Mouse (Mus musculus): ENCODE data around the gene Acnat1. TPM values are rescaled to one million over a fixed set of nuclear protein-coding genes. Genes with fewer than 3 reads are reported as not detected.
"Not testable (repeated sequence)": the region's sequence is repeated elsewhere in the genome, so short reads cannot be mapped to it uniquely, and the experiment has no call there.

The Acnat1 gene
- polyA plus RNA-seq, 1 experiment from 2014 or later, result not detected

GRCm38 (mm10) chr4:49451133-49451847 is 22.4 kb downstream of the Acnat1 start:
- not testable (repeated sequence) for H3K4me3 ChIP-seq; ATAC-seq (ENCODE audit: insufficient number of reproducible peaks, insufficient read depth, low FRiP score, low TSS enrichment, low read depth); H3K4me1 ChIP-seq; H3K27me3 ChIP-seq; H3K9ac ChIP-seq; H3K4me2 ChIP-seq; H3K9me3 ChIP-seq; H3K27ac ChIP-seq; H3K36me3 ChIP-seq
- WGBS, result 89% methylated on average over 1 of the region's 1 CpGs

- H3K27ac ChIP-seq; H3K4me2 ChIP-seq; H3K36me3 ChIP-seq; H3K4me1 ChIP-seq; H3K9ac ChIP-seq; H3K9me3 ChIP-seq; ATAC-seq (ENCODE audit: insufficient number of reproducible peaks, insufficient read depth, low FRiP score, low TSS enrichment, low read depth); H3K4me3 ChIP-seq; H3K27me3 ChIP-seq: not testable (repeated sequence)
- WGBS, result 93% methylated on average over 3 of the region's 3 CpGs
Measured at GRCm38 (mm10) chr4:49436968-49437367, 36.7 kb downstream of the Acnat1 start.

GRCm38 (mm10) chr4:49410151-49410550 is 63.6 kb downstream of the Acnat1 start:
- H3K4me3 ChIP-seq; H3K27me3 ChIP-seq; H3K4me1 ChIP-seq; ATAC-seq (ENCODE audit: insufficient number of reproducible peaks, insufficient read depth, low FRiP score, low TSS enrichment, low read depth); H3K9ac ChIP-seq; H3K36me3 ChIP-seq; H3K27ac ChIP-seq; H3K9me3 ChIP-seq; H3K4me2 ChIP-seq: not testable (repeated sequence)
- WGBS, result 67% methylated on average over 2 of the region's 2 CpGs

- H3K36me3 ChIP-seq; H3K27ac ChIP-seq; H3K4me1 ChIP-seq; H3K4me2 ChIP-seq; ATAC-seq (ENCODE audit: insufficient number of reproducible peaks, insufficient read depth, low FRiP score, low TSS enrichment, low read depth); H3K27me3 ChIP-seq; H3K4me3 ChIP-seq; H3K9me3 ChIP-seq; H3K9ac ChIP-seq: not testable (repeated sequence)
- 86% methylated on average over 5 of the region's 5 CpGs for WGBS
Measured at GRCm38 (mm10) chr4:49407957-49408356, 65.8 kb downstream of the Acnat1 start, which contains the start of gene Acnat2. Gene Acnat2, minus strand, starts transcription at chr4:49408151.

Other genes with a start within 250 kb of the Acnat1 start
- not detected in 2 replicates for gene Acnat2, start 65.8 kb downstream of the Acnat1 start, polyA plus RNA-seq (2015; fragmentation: Nextera tagmentation; extraction: Ambion mirVana)
- gene Baat, start 32.6 kb upstream of the Acnat1 start, polyA plus RNA-seq (2015; fragmentation: Nextera tagmentation; extraction: Ambion mirVana), result 0.21 TPM in 1 of 2 replicates, not detected in the other
- 84.8 and 89.9 TPM in 2 replicates for gene Mrpl50, start 47.2 kb upstream of the Acnat1 start, polyA plus RNA-seq (2015; fragmentation: Nextera tagmentation; extraction: Ambion mirVana)
- gene Zfp189, start 47.3 kb upstream of the Acnat1 start, polyA plus RNA-seq (2015; fragmentation: Nextera tagmentation; extraction: Ambion mirVana), result 10.7 and 11.8 TPM in 2 replicates
- 5.4 TPM in 1 of 2 replicates, not detected in the other for gene Aldob, start 75.6 kb upstream of the Acnat1 start, polyA plus RNA-seq (2015; fragmentation: Nextera tagmentation; extraction: Ambion mirVana)
- 32.0 and 32.8 TPM in 2 replicates for gene Tmem246, start 124.0 kb upstream of the Acnat1 start, polyA plus RNA-seq (2015; fragmentation: Nextera tagmentation; extraction: Ambion mirVana)
- gene Rnf20, start 158.1 kb upstream of the Acnat1 start, polyA plus RNA-seq (2015; fragmentation: Nextera tagmentation; extraction: Ambion mirVana), result 48.0 and 49.9 TPM in 2 replicates
- gene Ppp3r2, start 208.1 kb upstream of the Acnat1 start, polyA plus RNA-seq (2015; fragmentation: Nextera tagmentation; extraction: Ambion mirVana), result 0.17 TPM in 1 of 2 replicates, not detected in the other